Mouse (Mus musculus) MEL (cell line): Measurements from ENCODE around the gene Txn2. TPM values are rescaled to one million over a fixed set of nuclear protein-coding genes. Genes with fewer than 3 reads are reported as not detected.

Experiments
- DNase-seq: peaks from one replicate; pipeline ENCODE4 v3.0.0; 2011; ENCODE audit warnings: low read depth, low spot score
- H3K27ac ChIP-seq: 2 replicates; pipeline ENCODE4 v1.5.1; 2012; ENCODE audit warnings: low read depth, mild to moderate bottlenecking, control low read depth, low read length, moderate library complexity; ENCODE audit not compliant: control insufficient read depth
- H3K27me3 ChIP-seq, 2 experiments: fragments of 150-350 bp in 1 of 2; sonication (generic) in 1 of 2; 2 replicates each; pipeline ENCODE4 v1.6.1; 2012; ENCODE audit warnings: low read length in 2 of 2, mild to moderate bottlenecking in 2 of 2, improper control_type of control experiment in 1 of 2, moderate library complexity in 1 of 2; ENCODE audit not compliant: insufficient read depth in 2 of 2, control insufficient read depth in 1 of 2
- H3K36me3 ChIP-seq, 2 experiments: 2 replicates each; pipeline ENCODE4 v1.6.1; 2012 to 2014; ENCODE audit warnings: low read length in 2 of 2, improper control_type of control experiment in 1 of 2, inconsistent platforms in 1 of 2, mild to moderate bottlenecking in 1 of 2; ENCODE audit not compliant: insufficient read depth in 2 of 2, control insufficient read depth in 1 of 2
- H3K4me1 ChIP-seq, 2 experiments: fragments of 150-350 bp in 1 of 2; sonication (generic) in 1 of 2; 2 replicates each; pipeline ENCODE4 v1.6.1; 2012; ENCODE audit warnings: low read length in 2 of 2, improper control_type of control experiment in 1 of 2, mild to moderate bottlenecking in 1 of 2; ENCODE audit not compliant: insufficient read depth in 2 of 2, control insufficient read depth in 1 of 2
- H3K4me3 ChIP-seq, 2 experiments: fragments of 150-350 bp in 1 of 2; sonication (generic) in 1 of 2; 2 replicates each; pipeline ENCODE4 v1.5.1; 2012; ENCODE audit warnings: low read depth in 2 of 2, low read length in 2 of 2, mild to moderate bottlenecking in 2 of 2, moderate library complexity in 2 of 2, control low read depth in 1 of 2, improper control_type of control experiment in 1 of 2; ENCODE audit not compliant: control insufficient read depth in 1 of 2, insufficient read depth in 1 of 2
- H3K79me2 ChIP-seq: 2 replicates; pipeline ENCODE4 v1.6.1; 2012; ENCODE audit warnings: mild to moderate bottlenecking, low read length, moderate library complexity; ENCODE audit not compliant: control insufficient read depth, poor library complexity, insufficient read depth
- H3K9ac ChIP-seq: 2 replicates; pipeline ENCODE4 v1.6.1; 2012; ENCODE audit warnings: low read depth, mild to moderate bottlenecking, control low read depth, low read length, moderate library complexity; ENCODE audit not compliant: control insufficient read depth, poor library complexity, severe bottlenecking
- H3K9me3 ChIP-seq: fragments of 150-350 bp; sonication (generic); replicated peaks from 2 replicates; pipeline ENCODE4 v1.6.1; 2012; ENCODE audit warnings: mild to moderate bottlenecking, low read length, improper control_type of control experiment, moderate library complexity; ENCODE audit not compliant: insufficient read depth
- CHD1 ChIP-seq: IDR thresholded peaks from 2 replicates; pipeline ENCODE4 v1.6.1; 2012; ENCODE audit warnings: low read depth, mild to moderate bottlenecking, inconsistent platforms, low read length, improper control_type of control experiment
- CTCF ChIP-seq, 3 experiments: IDR thresholded peaks in 2 of 3; conservative IDR thresholded peaks in 1 of 3; 2 replicates each; pipeline ENCODE4 v1.5.1; 2011 to 2012; ENCODE audit warnings: low read length in 3 of 3, low read depth in 2 of 3, mild to moderate bottlenecking in 2 of 3, improper control_type of control experiment in 1 of 3, inconsistent platforms in 1 of 3, mixed read lengths in 1 of 3, moderate library complexity in 1 of 3; ENCODE audit not compliant: control insufficient read depth in 1 of 3, insufficient read depth in 1 of 3, poor library complexity in 1 of 3, severe bottlenecking in 1 of 3
- EP300 ChIP-seq, 2 experiments: IDR thresholded peaks; 2 replicates each; pipeline ENCODE4 v1.6.1; 2011; ENCODE audit warnings: improper control_type of control experiment in 2 of 2, low read length in 2 of 2, low read depth in 1 of 2, mild to moderate bottlenecking in 1 of 2
- ETS1 ChIP-seq: IDR thresholded peaks from 2 replicates; pipeline ENCODE4 v1.6.1; 2012; ENCODE audit warnings: low read depth, mild to moderate bottlenecking, inconsistent platforms, low read length, improper control_type of control experiment, moderate library complexity
- GABPA ChIP-seq: IDR thresholded peaks from 2 replicates; pipeline ENCODE4 v1.6.1; 2012; ENCODE audit warnings: low read depth, mild to moderate bottlenecking, inconsistent platforms, low read length, improper control_type of control experiment, moderate library complexity
- GATA1 ChIP-seq: IDR thresholded peaks from 2 replicates; pipeline ENCODE4 v1.6.1; 2011; ENCODE audit warnings: low read depth, low read length, improper control_type of control experiment
- KAT2A ChIP-seq: conservative IDR thresholded peaks from 2 replicates; pipeline ENCODE4 v1.6.1; 2012; ENCODE audit warnings: low read depth, low read length, improper control_type of control experiment, inconsistent platforms
- MAX ChIP-seq: IDR thresholded peaks from 2 replicates; pipeline ENCODE4 v1.6.1; 2011; ENCODE audit warnings: low read length, improper control_type of control experiment
- MAZ ChIP-seq: IDR thresholded peaks from 2 replicates; pipeline ENCODE4 v1.6.1; 2012; ENCODE audit warnings: low read depth, mild to moderate bottlenecking, inconsistent platforms, low read length, improper control_type of control experiment
- MEF2A ChIP-seq: IDR thresholded peaks from 2 replicates; pipeline ENCODE4 v1.6.1; 2014; ENCODE audit warnings: low read depth, mild to moderate bottlenecking, inconsistent platforms, low read length, improper control_type of control experiment; ENCODE audit not compliant: poor library complexity, insufficient replicate concordance, severe bottlenecking; ENCODE audit errors: extremely low read depth
- MXI1 ChIP-seq: IDR thresholded peaks from 2 replicates; pipeline ENCODE4 v1.6.1; 2011; ENCODE audit warnings: mild to moderate bottlenecking, low read depth, low read length, improper control_type of control experiment
- MYB ChIP-seq: IDR thresholded peaks from 2 replicates; pipeline ENCODE4 v1.6.1; 2011; ENCODE audit warnings: mild to moderate bottlenecking, low read depth, low read length, improper control_type of control experiment
- MYC ChIP-seq: IDR thresholded peaks from 2 replicates; pipeline ENCODE4 v1.6.1; 2011; ENCODE audit warnings: low read depth, mild to moderate bottlenecking, low read length, improper control_type of control experiment, moderate library complexity
- NRF1 ChIP-seq: IDR thresholded peaks from 2 replicates; pipeline ENCODE4 v1.6.1; 2014; ENCODE audit warnings: low read depth, mild to moderate bottlenecking, inconsistent platforms, low read length, improper control_type of control experiment, moderate library complexity; ENCODE audit not compliant: poor library complexity, insufficient read depth, severe bottlenecking
- POLR2A ChIP-seq, 2 experiments: IDR thresholded peaks; 2 replicates each; pipeline ENCODE4 v1.6.1; 2011 to 2012; ENCODE audit warnings: low read length in 2 of 2, mild to moderate bottlenecking in 2 of 2, control low read depth in 1 of 2, improper control_type of control experiment in 1 of 2, low read depth in 1 of 2, moderate library complexity in 1 of 2; ENCODE audit not compliant: control insufficient read depth in 1 of 2, insufficient read depth in 1 of 2, poor library complexity in 1 of 2
- POLR2AphosphoS5 ChIP-seq: IDR thresholded peaks from 2 replicates; pipeline ENCODE4 v1.6.1; 2012; ENCODE audit warnings: low read depth, borderline replicate concordance, mild to moderate bottlenecking, inconsistent platforms, low read length, moderate library complexity, mixed read lengths
- RAD21 ChIP-seq: IDR thresholded peaks from 2 replicates; pipeline ENCODE4 v1.6.1; 2011; ENCODE audit warnings: mild to moderate bottlenecking, low read depth, low read length, improper control_type of control experiment
- RCOR1 ChIP-seq: IDR thresholded peaks from 2 replicates; pipeline ENCODE4 v1.6.1; 2012; ENCODE audit warnings: low read depth, mild to moderate bottlenecking, inconsistent platforms, low read length, improper control_type of control experiment
- SIN3A ChIP-seq: IDR thresholded peaks from 2 replicates; pipeline ENCODE4 v1.6.1; 2012; ENCODE audit warnings: low read length, improper control_type of control experiment, inconsistent platforms
- SMC3 ChIP-seq: IDR thresholded peaks from 2 replicates; pipeline ENCODE4 v1.6.1; 2011; ENCODE audit warnings: low read depth, low read length, improper control_type of control experiment
- TAL1 ChIP-seq: IDR thresholded peaks from 2 replicates; pipeline ENCODE4 v1.6.1; 2012; ENCODE audit warnings: mild to moderate bottlenecking, inconsistent platforms, low read length, moderate library complexity, mixed read lengths
- TBP ChIP-seq: IDR thresholded peaks from 2 replicates; pipeline ENCODE4 v1.8.0; 2011; ENCODE audit warnings: low read depth, low read length, improper control_type of control experiment
- UBTF ChIP-seq: IDR thresholded peaks from 2 replicates; pipeline ENCODE4 v1.6.1; 2012; ENCODE audit warnings: low read depth, mild to moderate bottlenecking, inconsistent platforms, low read length, improper control_type of control experiment, moderate library complexity, borderline replicate concordance; ENCODE audit not compliant: insufficient read depth
- USF1 ChIP-seq: IDR thresholded peaks from 2 replicates; pipeline ENCODE4 v1.6.1; 2014; ENCODE audit warnings: low read depth, mild to moderate bottlenecking, inconsistent platforms, low read length, improper control_type of control experiment, moderate library complexity
- USF2 ChIP-seq, 2 experiments: IDR thresholded peaks; 2 replicates each; pipeline ENCODE4 v1.6.1; 2011 to 2012; ENCODE audit warnings: improper control_type of control experiment in 2 of 2, low read length in 2 of 2, borderline replicate concordance in 1 of 2, inconsistent platforms in 1 of 2, low read depth in 1 of 2, mild to moderate bottlenecking in 1 of 2; ENCODE audit not compliant: insufficient read depth in 1 of 2
- ZC3H11A ChIP-seq: IDR thresholded peaks from 2 replicates; pipeline ENCODE4 v1.6.1; 2012; ENCODE audit warnings: low read depth, mild to moderate bottlenecking, inconsistent platforms, low read length, improper control_type of control experiment
- ZKSCAN1 ChIP-seq: IDR thresholded peaks from 2 replicates; pipeline ENCODE4 v1.6.1; 2012; ENCODE audit warnings: low read depth, mild to moderate bottlenecking, inconsistent platforms, low read length, improper control_type of control experiment, moderate library complexity
- ZMIZ1 ChIP-seq: IDR thresholded peaks from 2 replicates; pipeline ENCODE4 v1.6.1; 2012; ENCODE audit warnings: low read depth, mild to moderate bottlenecking, inconsistent platforms, low read length, improper control_type of control experiment, moderate library complexity
- ZNF384 ChIP-seq: IDR thresholded peaks from 2 replicates; pipeline ENCODE4 v1.6.1; 2012; ENCODE audit warnings: low read depth, mild to moderate bottlenecking, inconsistent platforms, low read length, improper control_type of control experiment
- polyA plus RNA-seq, 2 experiments: library from polyadenylated mRNA; stranded (reverse) in 1 of 2; unstranded in 1 of 2; fragments of >175 nt in 1 of 2; fragments of >200 nt in 1 of 2; gene quantifications; 2 replicates each; pipeline versions ENCODE4 v1.2.1 to v1.2.4; 2012; ENCODE audit warnings: low replicate concordance in 2 of 2, low read depth in 1 of 2; ENCODE audit not compliant: insufficient read length in 2 of 2, insufficient read depth in 1 of 2, missing spikeins in 1 of 2
- total RNA-seq: library from RNA; depleted of rRNA; stranded (reverse); fragments of 300-350 nt; gene quantifications from 2 replicates; pipeline ENCODE4 v1.2.3, GENCODE M21; 2012

The Txn2 gene
- total and polyA plus RNA-seq, 3 experiments: 114 to 416 (median 207) TPM

GRCm38 (mm10) chr15:77914507-77914906 is 14.3 kb downstream of the Txn2 start:
- TF ChIP-seq ZNF384 (no peak), ZC3H11A (no peak), CTCF (IDR thresholded peaks at IDR 0.05 in 2 of 3, conservative IDR thresholded peaks at IDR 0.05 in 1 of 3; ENCODE audit: control insufficient read depth in 1 of 3, insufficient read depth in 1 of 3, low read depth in 2 of 3, low read length in 3 of 3, poor library complexity in 1 of 3, severe bottlenecking in 1 of 3) (no peak), TBP (no peak), USF1 (no peak), MAZ (no peak), MXI1 (no peak), POLR2A (IDR thresholded peaks at IDR 0.05; ENCODE audit: control insufficient read depth in 1 of 2, insufficient read depth in 1 of 2, low read depth in 1 of 2, low read length in 2 of 2, poor library complexity in 1 of 2) (no peak), RCOR1 (no peak), CHD1 (no peak), GATA1 (no peak), TAL1 (no peak), MEF2A (no peak), ZMIZ1 (no peak), EP300 (IDR thresholded peaks at IDR 0.05; ENCODE audit: low read depth in 1 of 2, low read length in 2 of 2) (no peak), KAT2A (no peak)

GRCm38 (mm10) chr15:77913054-77913453 is 15.8 kb downstream of the Txn2 start:
- no peaks in the 10 kb centered on the region for H3K79me2 ChIP-seq
- TF ChIP-seq MAX: no peak
- TF ChIP-seq MYB: no peak
- TF ChIP-seq EP300 (IDR thresholded peaks at IDR 0.05; ENCODE audit: low read depth in 1 of 2, low read length in 2 of 2): no peak
- no peak for TF ChIP-seq UBTF
- no peak for TF ChIP-seq ZNF384
- TF ChIP-seq ZKSCAN1: no peak
- no peak for TF ChIP-seq SIN3A
- TF ChIP-seq CTCF (IDR thresholded peaks at IDR 0.05 in 2 of 3, conservative IDR thresholded peaks at IDR 0.05 in 1 of 3; ENCODE audit: control insufficient read depth in 1 of 3, insufficient read depth in 1 of 3, low read depth in 2 of 3, low read length in 3 of 3, poor library complexity in 1 of 3, severe bottlenecking in 1 of 3): no peak
- no peak for TF ChIP-seq MYC
- TF ChIP-seq GABPA: no peak
- TF ChIP-seq GATA1: no peak
- TF ChIP-seq USF2 (IDR thresholded peaks at IDR 0.05; ENCODE audit: borderline replicate concordance in 1 of 2, insufficient read depth in 1 of 2, low read depth in 1 of 2, low read length in 2 of 2): no peak
- no peak for TF ChIP-seq RAD21
- no peak for TF ChIP-seq POLR2A (IDR thresholded peaks at IDR 0.05; ENCODE audit: control insufficient read depth in 1 of 2, insufficient read depth in 1 of 2, low read depth in 1 of 2, low read length in 2 of 2, poor library complexity in 1 of 2)
- no peak for TF ChIP-seq NRF1
- TF ChIP-seq POLR2AphosphoS5: no peak
- no peak for TF ChIP-seq ETS1
- no peak for TF ChIP-seq SMC3
- TF ChIP-seq KAT2A: no peak
- no peak for TF ChIP-seq ZMIZ1
- no peaks in the 10 kb centered on the region for H3K27me3 ChIP-seq
- H3K36me3 ChIP-seq: peaks cover 0 to 2% of the 10 kb centered on the region in 2 experiments; a peak in 1 of 4 replicates
- H3K4me3 ChIP-seq: no peak overlapping the region
- DNase-seq: no peak
- H3K27ac ChIP-seq: no peak overlapping the region
- H3K4me1 ChIP-seq: no peaks in the 10 kb centered on the region
- no peak overlapping the region for H3K9ac ChIP-seq
- H3K9me3 ChIP-seq: no peaks in the 10 kb centered on the region

More at GRCm38 (mm10) chr15:77914507-77914906, 14.3 kb downstream of the Txn2 start:
- Histone ChIP-seq H3K4me3 (no peak overlapping the region), H3K27me3 (no peaks in the 10 kb centered on the region), H3K79me2 (no peaks in the 10 kb centered on the region), H3K9me3 (no peaks in the 10 kb centered on the region), H3K36me3 (peaks cover 0 to 5% of the 10 kb centered on the region in 2 experiments; a peak in 2 of 4 replicates), H3K9ac (no peak overlapping the region), H3K27ac (no peak overlapping the region), H3K4me1 (no peaks in the 10 kb centered on the region)
- no peak for DNase-seq
